Mouse (Mus musculus) Patski (cell line): Measurements from ENCODE around the gene Cacna1s. TPM values are rescaled to one million over a fixed set of nuclear protein-coding genes. Genes with fewer than 3 reads are reported as not detected.

Experiments
- ATAC-seq: fragments of 100-300 bp; one replicate; pipeline ENCODE4 v1.8.0; 2021
- CTCF ChIA-PET: fragments of 350-600 bp; sonication (Branson Sonifier 250); formaldehyde crosslinking; loops from one replicate; lab custom pipeline; 2022; ENCODE audit warnings: inconsistent platforms; lab: Charles Lee
- POLR2A ChIA-PET: fragments of 350-600 bp; sonication (Branson Sonifier 250); formaldehyde crosslinking; loops from one replicate; lab custom pipeline; 2022; ENCODE audit warnings: antibody characterized with exemption, inconsistent platforms; lab: Charles Lee
- DNase-seq: peaks from one replicate; pipeline ENCODE4 v3.0.0-alpha.2; 2011; ENCODE audit warnings: low read depth, low spot score
- H3K27me3 ChIP-seq: fragments of 371-371 bp; one replicate; pipeline ENCODE4 v1.5.1; 2021
- CTCF ChIP-seq: fragments of 100-300 bp; IDR thresholded peaks from one replicate; pipeline ENCODE4 v1.5.1; 2021
- in situ Hi-C: fragments of 300-500 bp; cut with MboI; formaldehyde crosslinking; loops from 3 replicates; pipeline ENCODE4 v1.11.1; 2018; ENCODE audit warnings: low pct_unique_long_range_greater_than_20kb, mixed read lengths
- polyA plus RNA-seq: library from polyadenylated mRNA; unstranded; gene quantifications from one replicate; pipeline ENCODE4 v1.2.3, GENCODE M21; 2021

Gene Cacna1s
- polyA plus RNA-seq, 1 experiment from 2014 or later = not detected

DNA sequence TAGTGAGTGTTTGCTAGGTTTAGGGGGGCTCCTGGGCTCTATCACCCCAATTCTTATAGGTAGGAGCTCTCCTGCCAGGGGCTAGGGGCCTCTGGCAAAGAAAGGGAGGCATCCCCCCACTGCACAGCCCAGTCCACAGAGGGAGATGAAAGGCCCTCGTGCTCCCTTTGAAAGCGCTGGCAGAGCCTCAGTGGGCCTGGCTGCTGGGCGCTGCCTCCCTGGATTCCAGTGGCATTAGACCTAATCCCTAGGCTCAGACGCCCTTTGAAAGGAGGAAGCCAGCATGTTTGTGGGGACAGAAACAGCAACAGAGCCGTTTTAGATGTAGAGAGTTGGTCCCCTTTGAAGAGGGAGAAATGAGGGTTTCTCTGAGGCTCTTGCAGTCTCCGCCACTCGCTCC lies 22.3 kb upstream of the Cacna1s start:
- TF ChIP-seq CTCF = no peak
- in situ Hi-C loops = no loop called here
- CTCF ChIA-PET = no interaction called here
- POLR2A ChIA-PET = no interaction called here
- ATAC-seq (no peak), DNase-seq (no peak)
- no peaks in the 10 kb centered on the region for H3K27me3 ChIP-seq

DNA sequence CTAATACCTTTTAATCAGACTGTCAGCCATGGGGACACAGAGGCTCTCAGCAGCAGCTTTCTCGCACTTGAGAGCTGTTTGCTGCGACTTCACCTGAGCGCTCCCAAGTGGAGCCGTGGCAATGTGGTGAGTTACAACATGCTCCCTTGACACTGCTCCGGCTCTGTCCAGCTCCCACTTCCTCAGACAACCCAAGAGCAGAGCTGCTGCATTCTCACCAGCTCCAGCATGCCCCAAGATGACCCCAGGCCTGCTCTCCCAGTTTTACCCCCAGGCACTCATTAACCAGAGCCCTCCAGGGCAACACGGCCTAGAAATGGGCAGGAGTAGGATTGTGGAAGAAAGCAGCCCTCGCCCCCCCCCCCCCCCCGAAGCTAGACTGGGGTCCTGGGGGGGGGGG lies 20.9 kb upstream of the Cacna1s start:
- CTCF ChIA-PET = interaction anchor here (1.7 kb wide), 1 partner anchor 20 kb away, joined by 4 read pairs; the partner anchor contains the start of gene Cacna1s

DNA sequence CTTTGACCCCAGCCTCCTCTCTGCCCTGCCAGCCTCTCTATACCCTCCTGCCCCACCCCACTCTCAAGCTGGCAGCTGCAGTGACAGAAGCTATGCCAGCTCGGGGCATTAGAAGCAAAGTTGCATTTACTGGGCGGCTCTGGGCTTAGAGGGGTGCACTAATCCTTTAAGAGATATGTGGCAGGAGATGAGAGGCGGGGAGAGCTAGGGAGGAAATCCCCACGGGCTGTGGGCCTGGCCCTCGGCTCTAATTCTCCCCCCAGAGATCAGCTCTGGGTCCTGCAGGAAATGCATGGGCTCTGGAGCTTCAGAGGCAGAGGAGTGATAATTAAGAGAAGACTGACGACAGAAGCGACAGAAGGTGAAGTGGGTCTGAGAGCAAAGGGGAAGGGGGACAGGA lies 19.6 kb upstream of the Cacna1s start:
- POLR2A ChIA-PET = no interaction called here
- H3K27me3 ChIP-seq = no peaks in the 10 kb centered on the region
- in situ Hi-C loops = no loop called here
- no peak for DNase-seq
- ATAC-seq = no peak
- CTCF ChIA-PET = interaction anchor here (1.7 kb wide), 1 partner anchor 19 kb away, joined by 4 read pairs; the partner anchor contains the start of gene Cacna1s
- no peak for TF ChIP-seq CTCF

More for the DNA sequence above, 20.9 kb upstream of the Cacna1s start:
- POLR2A ChIA-PET = no interaction called here
- in situ Hi-C loops = no loop called here
- ATAC-seq = no peak
- TF ChIP-seq CTCF = no peak
- no peaks in the 10 kb centered on the region for H3K27me3 ChIP-seq
- no peak for DNase-seq

DNA sequence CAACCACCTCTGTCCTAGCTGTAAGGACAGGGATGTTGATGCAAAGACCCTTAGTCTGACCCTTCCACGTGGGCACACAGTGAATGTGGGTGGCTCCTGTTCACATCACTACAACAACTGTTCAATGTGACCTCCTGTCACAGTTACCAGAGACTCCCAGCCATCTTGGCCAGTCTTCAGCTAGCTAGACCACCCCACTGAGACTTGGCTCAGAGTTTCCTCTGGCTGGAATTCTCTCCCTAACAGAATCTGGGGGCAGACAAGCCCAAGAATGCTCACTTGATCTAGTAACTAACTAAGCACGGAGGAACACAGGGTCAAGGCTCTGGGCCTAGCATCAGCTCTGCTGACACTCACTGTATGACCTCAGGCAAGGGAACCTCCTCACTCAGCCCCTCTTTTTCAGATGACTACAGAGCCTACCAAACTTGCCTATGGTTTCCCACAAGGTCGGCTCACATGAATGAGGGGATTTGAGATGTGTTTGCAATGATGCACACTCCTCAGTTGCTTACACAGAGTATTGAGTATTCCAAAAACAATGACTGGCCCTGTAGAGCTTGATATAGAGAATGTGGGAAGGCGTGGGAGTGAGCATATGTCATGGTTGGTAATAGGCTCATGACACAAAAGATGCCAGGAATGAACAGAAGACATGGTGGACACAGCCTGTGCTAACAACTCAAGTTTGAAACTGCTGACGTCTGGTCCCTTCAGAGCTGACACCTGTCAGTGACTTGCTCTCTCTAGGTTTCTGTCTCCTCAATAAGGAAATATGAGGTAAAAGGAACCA lies 13.6 kb upstream of the Cacna1s start:
- no peak for ATAC-seq
- ChIA-PET CTCF (no interaction called here), POLR2A (no interaction called here)
- TF ChIP-seq CTCF = no peak
- in situ Hi-C loops = no loop called here
- no peak for DNase-seq
- no peaks in the 10 kb centered on the region for H3K27me3 ChIP-seq

DNA sequence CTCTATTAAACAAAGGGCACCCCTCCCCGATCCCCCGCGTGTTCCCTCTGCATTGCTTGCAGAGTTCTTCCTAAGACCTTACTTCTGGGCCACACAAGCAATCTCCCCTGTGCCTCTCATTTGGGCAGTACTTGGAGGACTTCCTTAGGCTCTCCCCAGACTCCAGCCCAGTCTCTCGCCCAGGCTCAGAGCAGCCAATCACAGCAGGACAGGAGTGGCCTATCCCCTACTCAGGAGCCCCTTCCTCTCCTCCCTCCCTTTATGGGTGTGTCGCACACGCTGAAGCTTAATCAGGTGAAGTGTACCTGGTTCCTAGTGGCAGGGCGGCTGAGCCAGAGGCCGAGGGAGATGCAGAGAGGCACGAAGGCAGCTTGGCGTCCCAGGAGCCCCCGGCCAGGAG lies 12.1 kb upstream of the Cacna1s start:
- no peak for ATAC-seq
- DNase-seq = no peak
- no peaks in the 10 kb centered on the region for H3K27me3 ChIP-seq
- TF ChIP-seq CTCF = no peak
- CTCF ChIA-PET = interaction anchor here (2.4 kb wide), 1 partner anchor 10 kb away, joined by 9 read pairs; the partner anchor contains the start of gene Ascl5
- POLR2A ChIA-PET = no interaction called here
- in situ Hi-C loops = no loop called here

DNA sequence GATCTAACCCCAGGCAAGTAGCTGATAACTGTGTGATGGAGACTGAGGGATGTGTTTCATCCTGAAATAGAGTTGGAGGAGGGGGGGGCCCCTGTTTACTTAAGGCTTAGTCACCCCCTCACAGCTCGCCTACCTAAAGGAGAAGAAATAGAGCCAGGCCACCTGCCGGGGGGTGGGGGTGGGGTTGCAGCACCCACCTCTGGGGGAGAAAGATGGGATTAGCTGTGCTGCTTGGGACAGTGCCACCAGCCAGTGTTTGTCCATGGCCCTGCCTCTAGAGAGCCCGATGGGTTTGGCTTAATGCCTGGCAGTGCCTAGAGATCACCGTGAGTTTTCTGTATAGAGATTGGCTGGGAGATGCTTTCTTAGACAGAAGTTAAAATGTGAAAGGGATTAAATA lies 11.7 kb upstream of the Cacna1s start:
- in situ Hi-C loops = no loop called here
- CTCF ChIA-PET = interaction anchor here (2.4 kb wide), 1 partner anchor 10 kb away, joined by 9 read pairs; the partner anchor contains the start of gene Ascl5
- no peak for ATAC-seq
- POLR2A ChIA-PET = interaction anchor here (1.2 kb wide), 1 partner anchor 17 kb away, joined by 3 read pairs; no protein-coding TSS in a partner anchor
- H3K27me3 ChIP-seq = no peaks in the 10 kb centered on the region
- DNase-seq = no peak
- no peak for TF ChIP-seq CTCF

DNA sequence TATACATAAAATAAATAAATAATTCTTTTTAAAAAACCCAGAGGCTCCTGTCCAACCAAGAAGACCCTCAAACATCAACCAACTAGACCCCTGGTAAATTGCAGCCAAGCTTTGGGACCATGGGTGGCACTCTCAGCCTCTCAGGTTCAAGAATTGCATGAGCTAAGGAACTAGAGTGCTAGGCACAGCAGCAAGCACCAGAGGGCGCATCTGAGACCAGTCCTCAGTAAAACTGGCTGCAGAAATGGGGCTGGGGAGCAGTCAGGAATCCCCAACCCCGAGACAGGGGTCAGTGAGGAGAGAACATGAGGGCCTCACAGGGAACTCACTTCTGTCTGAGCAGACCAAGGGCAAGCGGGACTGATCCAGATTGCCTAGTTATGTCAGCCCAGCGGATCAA lies 6.8 kb upstream of the Cacna1s start:
- no peak for DNase-seq
- peaks cover 11% of the 10 kb centered on the region for H3K27me3 ChIP-seq
- CTCF ChIA-PET = interaction anchor here (0.7 to 1.6 kb wide), 12 partner anchors 10 to 122 kb away, joined by 3 to 8 read pairs (median 4); no protein-coding TSS in a partner anchor
- ATAC-seq = no peak
- in situ Hi-C loops = loop anchor here (5.0 kb wide), 2 partner anchors 67 to 127 kb away; no protein-coding TSS in a partner anchor
- POLR2A ChIA-PET = no interaction called here
- TF ChIP-seq CTCF = no peak

DNA sequence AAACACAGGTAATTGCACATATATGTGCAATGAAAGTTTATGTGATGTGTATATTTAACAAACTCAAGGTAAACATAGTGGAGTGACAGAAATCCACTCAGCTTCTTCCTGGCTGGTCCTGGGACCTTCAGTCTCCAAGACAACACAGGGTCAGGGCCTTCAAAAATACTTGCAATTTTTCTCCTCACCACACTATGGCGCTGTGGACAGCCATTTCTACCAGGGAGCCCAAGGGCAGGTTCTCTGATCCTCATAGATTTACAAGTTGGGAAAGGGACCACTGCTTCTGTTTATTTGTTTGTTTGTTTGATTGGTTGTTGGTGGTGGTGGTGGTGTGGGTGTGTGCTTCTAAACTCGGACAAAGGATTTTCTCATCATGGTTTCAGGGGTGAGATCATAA lies 5.1 kb upstream of the Cacna1s start:
- DNase-seq (no peak), ATAC-seq (no peak)
- POLR2A ChIA-PET = interaction anchor here (0.6 to 1.1 kb wide), 2 partner anchors 26 to 111 kb away, joined by 3 to 14 read pairs; no protein-coding TSS in a partner anchor
- H3K27me3 ChIP-seq = peaks cover 14% of the 10 kb centered on the region
- in situ Hi-C loops = loop anchor here (5.0 kb wide), 2 partner anchors 65 to 125 kb away; no protein-coding TSS in a partner anchor
- no peak for TF ChIP-seq CTCF
- CTCF ChIA-PET = interaction anchor here (0.8 to 1.4 kb wide), 5 partner anchors 12 to 120 kb away, joined by 3 to 7 read pairs (median 3); no protein-coding TSS in a partner anchor

DNA sequence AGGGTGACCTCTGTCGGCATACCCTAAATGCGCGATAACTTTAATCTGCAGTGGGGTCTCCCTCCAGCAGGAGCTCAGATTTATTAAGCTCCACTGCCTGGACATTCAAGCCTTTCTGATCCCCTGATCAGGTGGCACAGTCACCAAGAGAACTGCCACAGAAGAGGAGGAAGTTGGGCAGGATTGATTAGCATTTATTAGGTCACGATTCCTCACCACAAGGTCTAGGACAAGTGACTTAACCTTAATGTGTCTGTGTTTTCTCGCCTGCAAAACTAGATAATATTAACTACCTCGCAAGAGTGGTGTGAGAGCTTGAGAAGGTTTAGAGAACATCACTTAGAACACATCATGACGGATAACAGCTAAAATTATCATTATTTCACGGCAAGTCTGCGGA lies 4.7 kb upstream of the Cacna1s start:
- H3K27me3 ChIP-seq = peaks cover 14% of the 10 kb centered on the region
- DNase-seq (no peak), ATAC-seq (no peak)
- TF ChIP-seq CTCF = no peak
- POLR2A ChIA-PET = interaction anchor here (0.6 to 1.1 kb wide), 3 partner anchors 26 to 279 kb away, joined by 3 to 14 read pairs (median 3); no protein-coding TSS in a partner anchor
- CTCF ChIA-PET = interaction anchor here (0.8 to 1.4 kb wide), 5 partner anchors 12 to 120 kb away, joined by 3 to 7 read pairs (median 3); no protein-coding TSS in a partner anchor
- in situ Hi-C loops = loop anchor here (5.0 kb wide), 2 partner anchors 64 to 124 kb away; no protein-coding TSS in a partner anchor

DNA sequence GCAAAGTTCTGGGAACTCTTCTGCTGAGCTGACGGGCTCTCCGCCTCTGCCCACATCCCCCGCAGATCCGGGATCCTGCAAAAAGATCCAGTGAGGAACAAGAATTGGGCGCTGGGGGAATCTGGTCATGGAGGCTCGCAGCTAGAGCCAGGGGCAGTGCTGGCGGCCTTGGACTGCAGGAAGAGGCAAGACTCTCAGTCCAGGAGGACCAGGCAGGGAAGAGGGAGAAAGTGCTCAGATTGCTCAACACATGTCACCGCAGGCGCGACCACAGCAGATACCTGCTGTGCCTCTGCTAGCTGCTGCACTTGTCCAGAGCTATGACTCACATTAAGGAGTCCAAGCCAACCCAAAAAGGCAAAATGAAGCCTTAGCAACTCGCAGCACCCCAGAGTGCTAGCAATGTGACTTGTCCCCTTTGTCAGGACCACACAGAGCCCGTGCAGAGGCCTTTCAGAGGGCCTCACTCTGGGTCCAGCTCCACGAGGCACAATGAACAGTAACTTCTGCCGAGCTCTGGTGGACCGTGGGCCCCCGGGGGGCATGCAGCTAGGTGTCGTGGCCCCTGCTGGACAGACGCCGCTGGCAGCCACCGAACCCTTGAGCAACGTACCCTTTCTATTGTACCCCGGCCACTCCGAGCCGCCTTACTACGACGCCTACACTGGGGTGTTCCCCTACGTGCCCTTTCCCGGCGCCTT lies 2.1 kb upstream of the Cacna1s start, which contains the start of gene Ascl5:
Gene Ascl5, plus strand, starts transcription at position 493 of the 701 bp plus-strand sequence.
- ATAC-seq (no peak), DNase-seq (no peak)
- H3K27me3 ChIP-seq = peaks cover 17% of the 10 kb centered on the region
- ChIA-PET CTCF (interaction anchor here (1.2 to 3.4 kb wide), 5 partner anchors 8 to 125 kb away, joined by 3 to 13 read pairs (median 4); no protein-coding TSS in a partner anchor), POLR2A (no interaction called here)
- TF ChIP-seq CTCF = no peak
- in situ Hi-C loops = no loop called here
